Mouse (Mus musculus) E14TG2a.4 (cell line): ENCODE measurements around the gene Anks6.

Source experiments
- CTCF ChIP-seq: conservative IDR thresholded peaks from 2 replicates; pipeline ENCODE4 v1.5.1; 2014; ENCODE audit warnings: low read length
- NANOG ChIP-seq: IDR thresholded peaks from 2 replicates; pipeline ENCODE4 v1.6.1; 2014; ENCODE audit warnings: borderline replicate concordance, low read length, mixed read lengths
- POU5F1 ChIP-seq: IDR thresholded peaks from 2 replicates; pipeline ENCODE4 v1.6.1; 2014; ENCODE audit warnings: low read length, borderline replicate concordance

DNA sequence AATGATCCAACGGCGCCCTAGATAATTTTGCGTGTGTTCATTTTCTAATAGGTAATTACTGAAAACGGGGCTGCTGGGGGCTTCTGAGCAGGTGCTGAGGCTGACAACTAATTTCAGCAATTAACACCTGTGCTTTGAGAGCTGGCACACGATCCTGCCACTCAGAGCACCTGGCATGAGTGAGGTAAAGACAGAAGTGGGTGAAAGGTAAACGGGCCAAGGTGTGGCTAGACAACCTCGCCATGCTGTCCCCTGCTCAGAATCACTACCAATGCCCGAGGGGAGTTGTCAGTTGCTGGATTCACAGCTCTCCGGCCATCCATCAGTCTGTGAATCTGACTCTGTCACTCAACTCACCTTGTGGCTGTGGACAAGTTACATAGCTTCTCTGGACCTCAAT, 5.3 kb downstream of the Anks6 start:
- TF ChIP-seq CTCF (no peak), NANOG (no peak), POU5F1 (no peak)
